Mouse (Mus musculus): ENCODE data around the gene Epor. TPM values are rescaled to one million over a fixed set of nuclear protein-coding genes. Genes with fewer than 3 reads are reported as not detected.

The Epor gene
- polyA plus RNA-seq (2012; ENCODE audit: insufficient read depth, insufficient read length, missing spikeins): 1.1 and 1.4 TPM in 2 replicates

DNA sequence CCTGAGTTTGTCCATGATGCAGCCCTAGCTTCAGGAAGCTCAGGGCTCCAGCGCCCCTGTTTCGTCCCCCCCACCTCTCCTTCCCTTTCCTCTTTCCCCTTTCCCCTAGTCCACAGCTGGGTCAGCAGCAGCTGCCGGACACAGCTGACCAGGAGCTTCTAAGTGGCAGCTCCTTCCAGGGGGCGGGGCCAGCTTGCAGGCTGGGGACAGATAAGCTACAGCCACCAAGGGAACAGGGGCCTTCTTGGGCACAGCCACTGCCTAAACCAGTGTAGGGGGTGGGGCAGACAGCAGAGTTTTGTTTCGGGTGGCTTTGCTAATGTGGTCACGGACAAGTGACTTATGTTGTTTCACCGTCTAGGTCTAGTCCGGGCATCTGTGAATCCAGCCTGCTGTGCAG is at the start of gene Epor:
Gene Epor (minus strand): TSS at position 90 of the 400 bp plus-strand sequence.
- H3K27ac ChIP-seq (ENCODE audit: insufficient read depth, low read depth, low read length): no peak within 1 kb of the TSS
- TF ChIP-seq POLR2A (IDR thresholded peaks at IDR 0.05; ENCODE audit: borderline replicate concordance, low read depth, low read length) (no peak), CTCF (IDR thresholded peaks at IDR 0.05; ENCODE audit: low read depth, low read length) (no peak)

DNA sequence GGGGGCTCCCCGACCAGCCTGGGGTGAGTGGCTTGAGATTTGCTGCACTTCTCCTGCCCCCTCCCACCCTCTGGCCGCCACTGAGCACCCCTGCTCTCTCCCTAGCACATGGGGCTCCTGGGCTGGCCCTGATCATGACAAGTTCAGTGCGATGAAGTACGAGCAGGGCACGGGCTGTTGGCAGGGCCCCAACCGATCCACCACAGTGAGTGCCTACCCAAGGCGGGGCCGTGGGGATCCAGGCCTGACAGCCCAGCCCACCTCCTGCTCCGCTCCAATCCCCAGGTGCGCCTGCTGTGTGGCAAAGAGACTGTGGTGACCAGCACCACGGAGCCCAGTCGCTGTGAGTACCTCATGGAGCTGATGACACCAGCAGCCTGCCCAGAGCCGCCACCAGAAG is 49.4 kb upstream of the Epor start:
- Histone ChIP-seq H3K27ac (ENCODE audit: insufficient read depth, low read depth, low read length) (no peak overlapping the region), H3K4me3 (ENCODE audit: insufficient read depth, low read length) (no peak overlapping the region), H3K4me1 (ENCODE audit: control insufficient read depth, insufficient read depth, low read length) (peaks cover 8% of the 10 kb centered on the region)
- no peak for TF ChIP-seq CTCF (IDR thresholded peaks at IDR 0.05; ENCODE audit: low read depth, low read length)
- TF ChIP-seq POLR2A (IDR thresholded peaks at IDR 0.05; ENCODE audit: borderline replicate concordance, low read depth, low read length): no peak

More for the DNA sequence above, at the start of gene Epor:
- Histone ChIP-seq H3K4me3 (ENCODE audit: insufficient read depth, low read length) (peak within 1 kb of the TSS; percentile 55), H3K4me1 (ENCODE audit: control insufficient read depth, insufficient read depth, low read length) (peaks cover 3% of the 10 kb centered on the region; the same call in 1 of the 2 replicates)

DNA sequence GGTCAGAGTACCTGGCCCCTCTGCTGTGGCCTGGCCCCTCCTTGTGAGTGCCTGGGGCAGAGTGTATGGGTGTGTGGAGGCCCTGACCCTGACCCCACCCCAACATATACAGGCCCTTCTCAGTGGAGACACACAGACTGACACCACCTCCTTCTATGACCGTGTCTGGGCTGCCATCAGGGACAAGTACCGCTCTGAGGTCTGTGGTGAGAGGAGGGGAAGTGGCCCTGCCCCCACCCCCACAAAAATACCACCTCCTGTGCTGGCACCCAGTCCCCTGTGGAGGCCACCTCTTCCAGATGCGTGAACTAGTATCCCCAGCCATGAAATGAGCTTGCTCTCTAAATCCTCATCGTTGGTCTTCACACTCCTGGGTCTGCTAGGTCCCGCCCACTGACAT is 47.7 kb upstream of the Epor start:
- Histone ChIP-seq H3K4me1 (ENCODE audit: control insufficient read depth, insufficient read depth, low read length) (peaks cover 3% of the 10 kb centered on the region; the same call in 1 of the 2 replicates), H3K4me3 (ENCODE audit: insufficient read depth, low read length) (no peak overlapping the region), H3K27ac (ENCODE audit: insufficient read depth, low read depth, low read length) (no peak overlapping the region)
- TF ChIP-seq POLR2A (IDR thresholded peaks at IDR 0.05; ENCODE audit: borderline replicate concordance, low read depth, low read length): no peak
- no peak for TF ChIP-seq CTCF (IDR thresholded peaks at IDR 0.05; ENCODE audit: low read depth, low read length)

DNA sequence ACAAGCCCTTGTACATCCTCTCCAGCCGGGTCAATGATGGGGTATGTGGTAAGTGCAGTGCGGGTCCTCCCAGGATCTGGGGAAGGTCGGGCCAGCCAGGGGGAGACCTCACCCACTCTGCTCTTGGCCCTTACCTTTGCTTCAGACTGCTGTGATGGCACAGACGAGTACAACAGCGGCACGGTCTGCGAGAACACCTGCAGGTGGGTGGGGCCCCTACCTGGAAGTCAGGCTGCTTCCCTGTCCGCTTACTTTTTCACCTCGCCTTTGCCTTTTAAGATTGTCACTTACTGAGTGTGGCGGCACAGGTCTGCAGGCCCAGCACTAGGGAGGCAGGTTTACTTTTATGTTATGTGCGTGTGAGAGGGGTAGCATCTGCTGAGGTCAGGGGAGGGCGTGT is 41.2 kb upstream of the Epor start:
- no peak overlapping the region for H3K27ac ChIP-seq (ENCODE audit: insufficient read depth, low read depth, low read length)
- no peak overlapping the region for H3K4me3 ChIP-seq (ENCODE audit: insufficient read depth, low read length)
- TF ChIP-seq CTCF (IDR thresholded peaks at IDR 0.05; ENCODE audit: low read depth, low read length) (no peak), POLR2A (IDR thresholded peaks at IDR 0.05; ENCODE audit: borderline replicate concordance, low read depth, low read length) (no peak)
- peaks cover 12% of the 10 kb centered on the region for H3K4me1 ChIP-seq (ENCODE audit: control insufficient read depth, insufficient read depth, low read length)

DNA sequence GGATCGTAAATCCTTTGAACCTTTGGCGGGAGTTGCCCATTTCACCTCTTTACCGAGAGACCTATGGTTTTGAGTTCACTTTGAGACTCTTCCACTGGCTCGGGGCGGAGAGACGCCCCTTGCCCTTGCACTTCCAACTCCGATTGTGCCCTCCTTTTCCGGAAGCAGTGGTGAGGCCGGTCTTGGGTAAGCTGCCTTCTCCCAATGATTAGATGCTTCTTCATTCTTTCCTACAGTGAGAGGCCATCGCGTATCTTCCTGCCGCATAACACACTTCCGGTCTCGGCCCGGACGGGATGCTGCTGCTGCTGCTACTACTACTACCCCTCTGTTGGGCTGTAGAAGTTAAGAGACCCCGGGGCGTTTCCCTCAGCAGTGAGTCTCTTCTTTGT is 39.9 kb upstream of the Epor start:
- Histone ChIP-seq H3K4me3 (ENCODE audit: insufficient read depth, low read length) (peak overlapping the region; percentile 87), H3K27ac (ENCODE audit: insufficient read depth, low read depth, low read length) (peak overlapping the region; percentile 63), H3K4me1 (ENCODE audit: control insufficient read depth, insufficient read depth, low read length) (peaks cover 12% of the 10 kb centered on the region)
- TF ChIP-seq CTCF (IDR thresholded peaks at IDR 0.05; ENCODE audit: low read depth, low read length) (no peak), POLR2A (IDR thresholded peaks at IDR 0.05; ENCODE audit: borderline replicate concordance, low read depth, low read length) (no peak)

DNA sequence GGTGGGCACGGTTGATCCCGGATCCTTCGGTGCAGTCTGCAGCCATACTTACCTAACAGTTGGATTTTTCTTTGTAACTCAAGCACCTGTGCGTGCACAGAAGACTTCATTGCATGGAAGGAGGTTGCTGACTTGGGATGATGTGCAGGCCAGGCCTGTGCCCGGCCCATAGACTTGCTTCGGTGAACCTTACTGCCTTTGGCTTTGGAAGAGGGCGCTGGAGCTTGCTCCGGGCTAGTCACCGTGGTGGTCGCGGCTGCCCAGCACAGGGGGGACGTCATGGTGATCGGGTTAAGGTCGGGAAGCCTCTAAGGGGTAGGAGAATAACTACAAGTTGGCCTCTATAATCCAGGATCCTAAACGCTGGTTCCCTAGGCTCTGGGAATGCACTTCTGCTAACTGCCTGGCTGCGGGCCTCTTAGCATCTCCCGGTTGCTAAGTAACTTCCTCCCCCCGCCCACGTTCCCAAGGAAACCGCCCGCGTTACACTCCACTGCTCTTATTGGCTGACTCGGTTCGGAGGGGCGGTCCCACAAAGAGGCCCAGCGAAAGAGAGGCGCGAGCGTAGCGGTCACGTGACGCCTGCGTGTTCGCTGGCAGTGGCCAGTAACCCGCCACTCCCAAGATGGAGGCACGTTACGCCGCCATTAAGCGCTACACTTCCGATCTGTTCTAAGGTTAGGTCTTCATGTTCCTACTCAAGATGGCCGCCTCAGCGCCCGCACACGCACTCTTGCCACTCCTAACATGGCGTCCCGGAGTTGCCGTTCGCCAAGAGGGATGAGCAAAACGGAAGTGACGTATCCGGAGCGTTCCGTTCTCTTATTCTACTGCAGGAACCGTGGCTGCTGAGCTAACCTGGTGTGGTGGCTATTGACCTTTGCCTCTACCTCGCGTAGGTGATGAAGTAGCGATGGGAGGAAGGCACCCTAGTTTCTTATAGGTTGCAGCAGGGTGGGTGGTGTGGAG is 39.2 kb upstream of the Epor start, which contains the start of the genes Ccdc151 and Prkcsh:
Gene Ccdc151 (minus strand): TSS at position 441 of the 969 bp plus-strand sequence.
Gene Prkcsh (plus strand): TSS at position 613 of the 969 bp plus-strand sequence.
- Histone ChIP-seq H3K4me3 (ENCODE audit: insufficient read depth, low read length) (peak within 1 kb of the TSS; percentile 87), H3K27ac (ENCODE audit: insufficient read depth, low read depth, low read length) (peak within 1 kb of the TSS; percentile 63), H3K4me1 (ENCODE audit: control insufficient read depth, insufficient read depth, low read length) (peaks cover 12% of the 10 kb centered on the region)
- TF ChIP-seq POLR2A (IDR thresholded peaks at IDR 0.05; ENCODE audit: borderline replicate concordance, low read depth, low read length): no peak
- TF ChIP-seq CTCF (IDR thresholded peaks at IDR 0.05; ENCODE audit: low read depth, low read length): no peak

DNA sequence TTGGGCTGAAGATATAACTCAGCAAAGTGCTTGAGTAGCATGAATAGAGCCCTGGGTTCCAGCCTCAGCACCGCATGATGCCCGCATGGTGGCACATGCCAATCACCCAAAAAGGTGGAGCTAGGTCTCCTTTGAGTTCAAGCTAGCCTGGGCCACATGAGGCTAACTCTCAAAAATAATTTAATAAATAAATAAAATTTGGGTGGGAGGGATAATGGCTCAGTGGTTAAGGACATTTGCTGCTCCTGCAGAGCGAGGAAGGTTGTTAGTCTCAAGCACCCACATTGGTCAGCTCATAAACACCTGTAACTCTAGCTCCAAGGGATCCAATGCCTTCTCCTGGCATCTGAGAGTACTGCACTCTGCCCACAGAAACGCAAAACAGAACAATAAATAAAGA is 38.3 kb upstream of the Epor start:
- H3K4me1 ChIP-seq (ENCODE audit: control insufficient read depth, insufficient read depth, low read length): peaks cover 12% of the 10 kb centered on the region
- H3K4me3 ChIP-seq (ENCODE audit: insufficient read depth, low read length): no peak overlapping the region
- TF ChIP-seq POLR2A (IDR thresholded peaks at IDR 0.05; ENCODE audit: borderline replicate concordance, low read depth, low read length) (no peak), CTCF (IDR thresholded peaks at IDR 0.05; ENCODE audit: low read depth, low read length) (no peak)
- no peak overlapping the region for H3K27ac ChIP-seq (ENCODE audit: insufficient read depth, low read depth, low read length)

DNA sequence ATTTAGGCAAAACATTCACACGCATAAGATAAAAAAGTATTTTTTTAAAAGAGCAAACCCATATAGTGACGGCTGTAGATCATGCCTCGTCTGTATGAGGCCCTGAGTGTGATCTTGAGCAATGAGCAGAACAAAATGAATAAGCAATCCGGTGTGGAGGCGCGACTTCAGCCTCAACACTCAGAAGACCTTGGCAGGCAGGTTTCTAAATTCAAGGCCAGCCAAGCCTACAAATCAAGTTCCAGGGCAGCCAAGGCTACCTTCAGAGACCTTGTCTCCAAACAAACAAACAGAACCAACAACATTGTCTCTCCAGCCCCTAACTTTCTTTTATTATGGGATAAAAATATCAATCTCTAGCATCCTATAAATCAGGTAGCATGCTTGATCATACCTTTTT is 37.0 kb upstream of the Epor start:
- H3K27ac ChIP-seq (ENCODE audit: insufficient read depth, low read depth, low read length): no peak overlapping the region
- peaks cover 12% of the 10 kb centered on the region for H3K4me1 ChIP-seq (ENCODE audit: control insufficient read depth, insufficient read depth, low read length)
- no peak overlapping the region for H3K4me3 ChIP-seq (ENCODE audit: insufficient read depth, low read length)
- TF ChIP-seq POLR2A (IDR thresholded peaks at IDR 0.05; ENCODE audit: borderline replicate concordance, low read depth, low read length): no peak
- no peak for TF ChIP-seq CTCF (IDR thresholded peaks at IDR 0.05; ENCODE audit: low read depth, low read length)

DNA sequence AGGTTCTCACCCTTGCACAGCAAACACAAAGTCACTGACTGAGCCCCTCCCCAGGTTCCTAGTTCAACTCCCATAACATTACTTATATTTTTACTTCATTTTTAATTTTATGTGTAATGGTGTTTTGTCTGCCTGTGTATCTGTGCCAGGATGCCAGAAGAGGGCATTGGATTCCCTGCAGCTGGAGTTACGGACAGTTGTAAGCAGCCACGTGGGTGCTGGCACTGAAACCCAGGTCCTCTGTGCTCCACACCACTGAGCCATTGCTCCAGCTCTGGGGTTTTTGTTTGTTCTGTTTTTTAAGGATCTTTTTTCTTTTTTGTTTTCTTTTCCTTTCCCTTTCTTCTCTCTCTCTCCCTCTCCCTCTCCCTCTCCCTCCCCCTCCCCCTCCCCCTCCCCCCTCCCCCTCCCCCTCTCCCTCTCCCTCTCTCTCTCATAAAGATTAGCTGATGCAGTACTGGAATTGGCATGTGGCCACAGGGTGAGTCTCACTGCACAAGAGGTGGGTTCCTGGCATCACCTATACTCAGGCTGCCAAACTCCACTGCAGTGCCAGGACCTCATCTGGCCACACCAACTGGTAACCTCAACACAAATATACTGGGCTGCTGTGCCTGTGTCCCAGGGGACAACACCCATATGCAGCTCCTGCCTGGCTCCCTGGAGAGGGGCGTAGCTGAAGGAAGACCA is 33.0 kb upstream of the Epor start:
- no peaks in the 10 kb centered on the region for H3K4me1 ChIP-seq (ENCODE audit: control insufficient read depth, insufficient read depth, low read length)
- no peak overlapping the region for H3K27ac ChIP-seq (ENCODE audit: insufficient read depth, low read depth, low read length)
- TF ChIP-seq CTCF (IDR thresholded peaks at IDR 0.05; ENCODE audit: low read depth, low read length) (no peak), POLR2A (IDR thresholded peaks at IDR 0.05; ENCODE audit: borderline replicate concordance, low read depth, low read length) (no peak)
- H3K4me3 ChIP-seq (ENCODE audit: insufficient read depth, low read length): no peak overlapping the region

Measured in bone marrow macrophage, adult 2 months (primary cell).